Mouse (Mus musculus) embryo, embryonic 10.5 days (tissue): ENCODE data around the gene Msh2.
"Not testable (repeated sequence)": the region's sequence is repeated elsewhere in the genome, so short reads cannot be mapped to it uniquely, and the experiment has no call there.

Source experiments
- DNase-seq: peaks from one replicate; pipeline ENCODE4 v3.0.0-alpha.2; 2015; ENCODE audit warnings: low spot score

Gene Msh2

GRCm38 (mm10) chr17:87671890-87672660 is at the start of gene Msh2:
Msh2 (plus strand) TSS chr17:87672330.
- DNase-seq = peak; percentile 100

- no peak for DNase-seq
These were observed 46.5 kb upstream of the Msh2 start for GRCm38 (mm10) chr17:87625510-87626086.

GRCm38 (mm10) chr17:87628144-87628543 is 44.0 kb upstream of the Msh2 start:
- no peak for DNase-seq

- DNase-seq = no peak
These were observed 43.4 kb upstream of the Msh2 start for GRCm38 (mm10) chr17:87628706-87629105.

GRCm38 (mm10) chr17:87637056-87637389 is 35.1 kb upstream of the Msh2 start:
- no peak for DNase-seq

GRCm38 (mm10) chr17:87639242-87639641 is 32.9 kb upstream of the Msh2 start:
- no peak for DNase-seq

GRCm38 (mm10) chr17:87640272-87640671 is 31.9 kb upstream of the Msh2 start:
- DNase-seq = no peak

- no peak for DNase-seq
These were observed 31.1 kb upstream of the Msh2 start for GRCm38 (mm10) chr17:87641006-87641405.

GRCm38 (mm10) chr17:87642744-87643143 is 29.4 kb upstream of the Msh2 start:
- DNase-seq = no peak

- DNase-seq = not testable (repeated sequence)
These were observed 16.5 kb upstream of the Msh2 start for GRCm38 (mm10) chr17:87655616-87656015.

GRCm38 (mm10) chr17:87661958-87662573 is 10.1 kb upstream of the Msh2 start:
- DNase-seq = not testable (repeated sequence)

- DNase-seq = no peak
These were observed 7.9 kb upstream of the Msh2 start for GRCm38 (mm10) chr17:87664238-87664637.

GRCm38 (mm10) chr17:87665066-87665822 is 6.9 kb upstream of the Msh2 start:
- DNase-seq = peak; percentile 64

GRCm38 (mm10) chr17:87672677-87673286 is 652 bp downstream of the Msh2 start:
- peak; percentile 54 for DNase-seq

GRCm38 (mm10) chr17:87676916-87677474 is 4.9 kb downstream of the Msh2 start:
- DNase-seq = peak; percentile 32

- DNase-seq = no peak
These were observed 5.5 kb downstream of the Msh2 start for GRCm38 (mm10) chr17:87677656-87678055.

- DNase-seq = no peak
These were observed 17.1 kb downstream of the Msh2 start for GRCm38 (mm10) chr17:87689217-87689616.

GRCm38 (mm10) chr17:87691958-87692357 is 19.8 kb downstream of the Msh2 start:
- DNase-seq = peak; percentile 70

GRCm38 (mm10) chr17:87695874-87696465 is 23.8 kb downstream of the Msh2 start:
- DNase-seq = no peak

- DNase-seq = no peak
These were observed 24.7 kb downstream of the Msh2 start for GRCm38 (mm10) chr17:87696814-87697213.

- DNase-seq = no peak
These were observed 27.1 kb downstream of the Msh2 start for GRCm38 (mm10) chr17:87698996-87699765.
